ENCODE assay signal across 26 mouse cellular contexts in the genomic region with DNA sequence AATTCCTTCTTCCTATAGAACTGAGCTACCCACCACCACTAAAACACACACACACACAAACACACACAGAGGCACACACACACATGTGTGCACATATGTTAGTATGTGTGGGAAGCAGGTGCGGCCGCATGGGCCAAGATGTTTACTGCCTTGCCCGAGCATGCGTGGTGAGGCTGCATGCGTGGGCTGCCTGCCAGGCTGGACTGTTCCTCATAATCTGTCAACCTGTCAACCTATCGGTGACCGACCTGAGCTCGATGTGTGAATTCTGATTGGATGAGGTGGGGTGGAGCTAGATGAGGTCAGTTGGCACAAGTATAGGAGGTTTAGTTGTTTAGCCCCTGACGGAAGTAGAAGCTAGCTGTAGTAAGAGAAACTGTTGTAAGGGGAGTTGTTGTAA. TPM values are rescaled to one million over a fixed set of nuclear protein-coding genes. Genes with fewer than 3 reads are reported as not detected.
DNase-seq lines count a peak whose midpoint lies in the region; ATAC-seq and TF ChIP-seq lines count a peak whose summit lies in the region.
"Had no signal": no experiment of that assay in that cellular context is flagged by ENCODE, and none has a peak within 500 bp of the region (broad histone marks: within the 10 kb centered on the region; RNA-seq: fewer than 3 reads in every experiment).

No protein-coding gene starts in this region.

- DNase-seq in heart, adult 18-20 months: peak; percentile 55
- DNase-seq in heart, embryonic 10.5 days (ENCODE audit: low spot score): no peak
- DNase-seq in midbrain, embryonic 11.5 days (ENCODE audit: low spot score, missing footprints): peak; percentile 12
- DNase-seq in midbrain, embryonic 10.5 days (ENCODE audit: low spot score): no peak
- DNase-seq in brain, embryonic 14.5 days (ENCODE audit: low read depth): peak; percentile 1
- peak; percentile 51 for DNase-seq in stomach, postnatal 0 days (ENCODE audit: low spot score)
- DNase-seq in frontal cortex, postnatal 14 days (ENCODE audit: low spot score in 2 of 2): no peak
- DNase-seq: adrenal gland, postnatal 36 days; cerebellum, adult 11-12 months; embryo, embryonic 11 days; gastrocnemius, postnatal 10 days; kidney, adult 9 months; kidney, postnatal 14 days; lung, adult 18-20 months; lung, postnatal 10 days; right cerebral cortex, postnatal 14 days; thymus, postnatal 4 days had no signal

- no peak for TF ChIP-seq EP300 in stomach, postnatal 0 days (optimal IDR thresholded peaks at IDR 0.05)

- no peak overlapping the region for H3K4me3 ChIP-seq in heart, embryonic 10.5 days
- no peak overlapping the region for H3K4me3 ChIP-seq in midbrain, embryonic 11.5 days (ENCODE audit: low read depth, low read length)
- H3K4me3 ChIP-seq in midbrain, embryonic 10.5 days: no peak overlapping the region
- no peak overlapping the region for H3K4me3 ChIP-seq in stomach, postnatal 0 days (ENCODE audit: low read depth, low read length)
- H3K4me3 ChIP-seq: forebrain, embryonic 13.5 days; layer of hippocampus, adult 2 months; limb, embryonic 12.5 days; liver, embryonic 12.5 days; midbrain, embryonic 12.5 days had no signal

- H3K27ac ChIP-seq in heart, embryonic 10.5 days: no peak overlapping the region
- H3K27ac ChIP-seq in midbrain, embryonic 11.5 days (ENCODE audit: low read depth, low read length): no peak overlapping the region
- H3K27ac ChIP-seq in midbrain, embryonic 10.5 days (replicated peaks): no peak overlapping the region
- H3K27ac ChIP-seq in stomach, postnatal 0 days (replicated peaks): no peak overlapping the region
- H3K27ac ChIP-seq: forebrain, embryonic 13.5 days; layer of hippocampus, adult 2 months; limb, embryonic 12.5 days; liver, embryonic 12.5 days; midbrain, embryonic 12.5 days had no signal

- WGBS in heart, embryonic 10.5 days: 89% methylated on average over 9 of the region's 9 CpGs
- WGBS in midbrain, embryonic 11.5 days: 90% methylated on average over 9 of the region's 9 CpGs
- WGBS in midbrain, embryonic 10.5 days: 94% methylated on average over 9 of the region's 9 CpGs
- WGBS in stomach, postnatal 0 days: 65% methylated on average over 9 of the region's 9 CpGs

- TF ChIP-seq POLR2A in brain, embryonic 14.5 days (IDR thresholded peaks at IDR 0.05; ENCODE audit: borderline replicate concordance, extremely low read depth, insufficient read depth, insufficient read length, poor library complexity, severe bottlenecking): no peak

- H3K4me2 ChIP-seq in midbrain, embryonic 11.5 days: no peak overlapping the region
- no peak overlapping the region for H3K4me2 ChIP-seq in stomach, postnatal 0 days (replicated peaks; ENCODE audit: low read depth)
- H3K4me2 ChIP-seq: forebrain, embryonic 13.5 days; limb, embryonic 12.5 days; liver, embryonic 12.5 days; midbrain, embryonic 12.5 days had no signal

- peaks cover 44% of the 10 kb centered on the region for H3K27me3 ChIP-seq in heart, embryonic 10.5 days (ENCODE audit: insufficient read depth, poor library complexity, severe bottlenecking)
- H3K27me3 ChIP-seq in midbrain, embryonic 11.5 days (ENCODE audit: control insufficient read depth, insufficient read depth, low read length): peaks cover 27% of the 10 kb centered on the region
- peaks cover 46% of the 10 kb centered on the region for H3K27me3 ChIP-seq in midbrain, embryonic 10.5 days (ENCODE audit: low read depth, poor library complexity, severe bottlenecking)
- peaks cover 8% of the 10 kb centered on the region; the same call in 1 of the 2 replicates for H3K27me3 ChIP-seq in stomach, postnatal 0 days (ENCODE audit: control insufficient read depth, insufficient read depth, low read length)

- no peak overlapping the region for H3K9ac ChIP-seq in midbrain, embryonic 11.5 days (ENCODE audit: low read length)
- no peak overlapping the region for H3K9ac ChIP-seq in stomach, postnatal 0 days (ENCODE audit: low read length)
- H3K9ac ChIP-seq: forebrain, embryonic 13.5 days; limb, embryonic 12.5 days; liver, embryonic 12.5 days; midbrain, embryonic 12.5 days had no signal

- H3K36me3 ChIP-seq in heart, embryonic 10.5 days: peaks cover 89% of the 10 kb centered on the region
- no peaks in the 10 kb centered on the region for H3K36me3 ChIP-seq in midbrain, embryonic 11.5 days (ENCODE audit: control insufficient read depth, insufficient read depth, low read length)
- no peaks in the 10 kb centered on the region for H3K36me3 ChIP-seq in midbrain, embryonic 10.5 days
- H3K36me3 ChIP-seq in stomach, postnatal 0 days (ENCODE audit: control insufficient read depth, insufficient read depth, low read length): no peaks in the 10 kb centered on the region
- H3K36me3 ChIP-seq: limb, embryonic 12.5 days; liver, embryonic 12.5 days; midbrain, embryonic 12.5 days had no signal

- ATAC-seq in midbrain, embryonic 11.5 days (ENCODE audit: low FRiP score): no peak
- no peak for ATAC-seq in stomach, postnatal 0 days (ENCODE audit: low FRiP score, low TSS enrichment)
- ATAC-seq: forebrain, embryonic 13.5 days; hindbrain, embryonic 16.5 days; intestine, embryonic 16.5 days; liver, embryonic 12.5 days had no signal

- H3K9me3 ChIP-seq in heart, embryonic 10.5 days: no peaks in the 10 kb centered on the region
- H3K9me3 ChIP-seq in midbrain, embryonic 11.5 days (ENCODE audit: control insufficient read depth, low read length): no peaks in the 10 kb centered on the region
- H3K9me3 ChIP-seq in midbrain, embryonic 10.5 days (replicated peaks): no peaks in the 10 kb centered on the region
- H3K9me3 ChIP-seq in stomach, postnatal 0 days (ENCODE audit: control insufficient read depth, low read length): no peaks in the 10 kb centered on the region
- H3K9me3 ChIP-seq: forebrain, embryonic 13.5 days; limb, embryonic 12.5 days; liver, embryonic 12.5 days; midbrain, embryonic 12.5 days had no signal

- peaks cover 23% of the 10 kb centered on the region for H3K4me1 ChIP-seq in heart, embryonic 10.5 days
- H3K4me1 ChIP-seq in midbrain, embryonic 11.5 days (ENCODE audit: control insufficient read depth, insufficient read depth, low read length): peaks cover 3% of the 10 kb centered on the region; the same call in 1 of the 2 replicates
- peaks cover 16% of the 10 kb centered on the region for H3K4me1 ChIP-seq in midbrain, embryonic 10.5 days
- no peaks in the 10 kb centered on the region for H3K4me1 ChIP-seq in stomach, postnatal 0 days (replicated peaks; ENCODE audit: control insufficient read depth, insufficient read depth)

- TF ChIP-seq CTCF in brain, embryonic 14.5 days (IDR thresholded peaks at IDR 0.05; ENCODE audit: borderline replicate concordance, extremely low read depth, insufficient read depth, insufficient read length): no peak
- TF ChIP-seq CTCF in stomach, postnatal 0 days (IDR thresholded peaks at IDR 0.05; ENCODE audit: low read depth): no peak

RNA-seq across cellular contexts. Expression of a gene that starts 5.4 kb away (rescaled TPM):
- total RNA-seq in heart, adult 18-20 months (2021): 100 to 1,000 TPM; 753 to 782 TPM
- polyA plus RNA-seq in heart, embryonic 10.5 days (2016; fragmentation: Nextera tagmentation; extraction: Ambion mirVana): 20.6 and 36.7 TPM in 2 replicates
- polyA plus RNA-seq in midbrain, embryonic 11.5 days (2014; fragmentation: Nextera tagmentation; extraction: Ambion mirVana): 0.03 and 0.04 TPM in 2 replicates
- 0.01 TPM in 2 replicates for polyA plus RNA-seq in midbrain, embryonic 10.5 days (2016; fragmentation: Nextera tagmentation; extraction: Ambion mirVana)
- polyA plus RNA-seq in brain, embryonic 14.5 days (2012; rRNA removed): 0.77 and 1.4 TPM in 2 replicates
- polyA plus RNA-seq in stomach, postnatal 0 days (2015; fragmentation: Nextera tagmentation; extraction: Ambion mirVana): 0.24 and 0.28 TPM in 2 replicates

RNA-seq across cellular contexts. Expression of a gene that starts 32.8 kb away (rescaled TPM):
- total RNA-seq in heart, adult 18-20 months (2021): 10 to 100 TPM; 17.6 to 19.6 TPM
- polyA plus RNA-seq in heart, embryonic 10.5 days (2016; fragmentation: Nextera tagmentation; extraction: Ambion mirVana): 7.8 and 9.2 TPM in 2 replicates
- 2.1 and 3.5 TPM in 2 replicates for polyA plus RNA-seq in midbrain, embryonic 11.5 days (2014; fragmentation: Nextera tagmentation; extraction: Ambion mirVana)
- polyA plus RNA-seq in midbrain, embryonic 10.5 days (2016; fragmentation: Nextera tagmentation; extraction: Ambion mirVana): 5.2 and 5.4 TPM in 2 replicates
- polyA plus RNA-seq in brain, embryonic 14.5 days (2012; rRNA removed): 7.8 and 8.5 TPM in 2 replicates
- polyA plus RNA-seq in stomach, postnatal 0 days (2015; fragmentation: Nextera tagmentation; extraction: Ambion mirVana): 5.5 and 5.9 TPM in 2 replicates

RNA-seq across cellular contexts. Expression of a gene that starts 52.2 kb away (rescaled TPM):
- under 1 TPM; 0.54 to 0.77 TPM for total RNA-seq in heart, adult 18-20 months (2021)
- not detected in 2 replicates for polyA plus RNA-seq in heart, embryonic 10.5 days (2016; fragmentation: Nextera tagmentation; extraction: Ambion mirVana)
- not detected in 2 replicates for polyA plus RNA-seq in midbrain, embryonic 11.5 days (2014; fragmentation: Nextera tagmentation; extraction: Ambion mirVana)
- not detected in 2 replicates for polyA plus RNA-seq in midbrain, embryonic 10.5 days (2016; fragmentation: Nextera tagmentation; extraction: Ambion mirVana)
- polyA plus RNA-seq in brain, embryonic 14.5 days (2012; rRNA removed): 0.87 and 1.1 TPM in 2 replicates
- 2.1 and 2.4 TPM in 2 replicates for polyA plus RNA-seq in stomach, postnatal 0 days (2015; fragmentation: Nextera tagmentation; extraction: Ambion mirVana)
- total RNA-seq: hematopoietic stem cell, adult 5-6 weeks had no signal
- polyA plus RNA-seq: forebrain, embryonic 13.5 days; neural tube, embryonic 11.5 days had no signal

Comparison
In these comparisons a context has a peak if more than half of its experiments do, and no peak if none do; other contexts are left out.
1. DNase-seq: peak in heart, adult 18-20 months (2 of 2), midbrain, embryonic 11.5 days (single experiment), brain, embryonic 14.5 days (single experiment) and stomach, postnatal 0 days (single experiment); none in heart, embryonic 10.5 days (single experiment), midbrain, embryonic 10.5 days (single experiment) and frontal cortex, postnatal 14 days (0 of 2).